Mouse (Mus musculus) ES-Bruce4 (cell line): ENCODE measurements around the gene Myo18a. TPM values are rescaled to one million over a fixed set of nuclear protein-coding genes. Genes with fewer than 3 reads are reported as not detected.

Experiments
- H3K27ac ChIP-seq: 2 replicates; pipeline ENCODE4 v1.5.1; 2012; ENCODE audit warnings: low read length, inconsistent platforms; ENCODE audit not compliant: insufficient read depth
- H3K27me3 ChIP-seq: 2 replicates; pipeline ENCODE4 v1.6.1; 2012; ENCODE audit warnings: mild to moderate bottlenecking, low read length, inconsistent platforms; ENCODE audit not compliant: control insufficient read depth, poor library complexity, insufficient read depth, severe bottlenecking
- H3K36me3 ChIP-seq: 2 replicates; pipeline ENCODE4 v1.6.1; 2012; ENCODE audit warnings: inconsistent platforms, mild to moderate bottlenecking, low read length, moderate library complexity; ENCODE audit not compliant: control insufficient read depth, poor library complexity, insufficient read depth, severe bottlenecking
- H3K4me1 ChIP-seq: one replicate; pipeline ENCODE4 v1.8.1; 2011; ENCODE audit warnings: low read length; ENCODE audit not compliant: control insufficient read depth, insufficient read depth
- H3K4me3 ChIP-seq: 2 replicates; pipeline ENCODE4 v1.5.1; 2011; ENCODE audit warnings: low read depth, mild to moderate bottlenecking, low read length
- H3K9ac ChIP-seq: 2 replicates; pipeline ENCODE4 v1.6.1; 2012; ENCODE audit warnings: low read depth, mild to moderate bottlenecking, inconsistent platforms; ENCODE audit not compliant: poor library complexity, severe bottlenecking
- H3K9me3 ChIP-seq: replicated peaks from 2 replicates; pipeline ENCODE4 v1.6.1; 2012; ENCODE audit warnings: mild to moderate bottlenecking, low read length, inconsistent platforms; ENCODE audit not compliant: control insufficient read depth, poor library complexity, insufficient read depth, severe bottlenecking
- CTCF ChIP-seq: IDR thresholded peaks from one replicate; pipeline ENCODE4 v1.8.1; 2011; ENCODE audit warnings: low read depth, low read length
- EP300 ChIP-seq: IDR thresholded peaks from 2 replicates; pipeline ENCODE4 v1.6.1; 2011; ENCODE audit warnings: low read depth, low read length; ENCODE audit not compliant: insufficient read depth
- POLR2A ChIP-seq: IDR thresholded peaks from one replicate; pipeline ENCODE4 v1.8.1; 2011; ENCODE audit warnings: low read length; ENCODE audit not compliant: insufficient read depth
- polyA plus RNA-seq: library from polyadenylated mRNA; stranded (reverse); fragments of >200 nt; gene quantifications from 2 replicates; pipeline ENCODE4 v1.2.4, GENCODE M21; 2011; ENCODE audit warnings: low read depth; ENCODE audit not compliant: missing spikeins, insufficient read depth, insufficient read length

Myo18a gene
- polyA plus RNA-seq, 1 experiment = 59.6 TPM

DNA sequence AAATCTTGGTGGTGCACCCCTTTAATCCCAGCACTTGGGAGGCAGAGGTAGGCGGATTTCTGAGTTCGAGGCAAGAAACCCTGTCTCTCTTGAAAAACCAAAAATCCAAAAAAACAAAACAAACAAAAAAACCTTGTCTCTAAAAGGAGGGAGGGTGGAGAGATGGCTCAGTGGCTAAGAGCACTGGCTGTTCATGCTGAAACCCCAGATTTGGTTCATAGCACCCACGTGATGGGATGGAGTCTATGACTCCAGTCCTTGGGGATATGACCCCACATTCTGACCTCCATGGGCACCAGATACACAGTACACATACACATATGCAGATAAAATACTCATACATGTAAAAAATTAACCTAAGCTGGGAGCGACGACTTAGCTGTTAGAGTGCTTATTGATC lies 125.8 kb downstream of the Myo18a start:
- Histone ChIP-seq H3K9me3 (no peaks in the 10 kb centered on the region), H3K27ac (no peak overlapping the region), H3K27me3 (no peaks in the 10 kb centered on the region), H3K36me3 (peaks cover 2% of the 10 kb centered on the region; the same call in 1 of the 2 replicates), H3K4me1 (peaks cover 18% of the 10 kb centered on the region), H3K9ac (no peak overlapping the region), H3K4me3 (no peak overlapping the region)
- TF ChIP-seq EP300 (no peak), POLR2A (no peak), CTCF (no peak)

DNA sequence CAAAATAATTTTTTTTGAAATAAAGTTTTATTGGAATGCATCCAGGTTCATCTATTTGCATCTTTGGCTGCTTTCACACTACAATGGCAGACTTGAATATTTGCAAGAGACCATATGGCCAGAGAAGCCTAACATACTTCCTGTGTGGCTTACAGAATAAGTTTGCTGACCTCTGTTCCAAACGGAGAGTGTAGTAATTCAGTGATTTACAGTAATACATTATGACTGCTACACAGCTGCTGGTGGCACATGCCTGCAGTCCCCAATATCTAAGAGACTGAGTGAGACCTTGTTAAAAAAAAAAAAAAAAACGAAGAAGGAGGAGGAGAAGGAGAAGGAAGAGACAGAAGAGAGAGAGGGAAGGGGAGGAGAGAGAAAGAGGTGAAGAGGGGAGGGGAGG lies 126.4 kb downstream of the Myo18a start:
- Histone ChIP-seq H3K9me3 (no peaks in the 10 kb centered on the region), H3K4me1 (peaks cover 19% of the 10 kb centered on the region), H3K4me3 (no peak overlapping the region), H3K27ac (no peak overlapping the region), H3K36me3 (peaks cover 2% of the 10 kb centered on the region; the same call in 1 of the 2 replicates), H3K9ac (no peak overlapping the region), H3K27me3 (no peaks in the 10 kb centered on the region)
- TF ChIP-seq EP300 = no peak
- no peak for TF ChIP-seq CTCF
- no peak for TF ChIP-seq POLR2A

DNA sequence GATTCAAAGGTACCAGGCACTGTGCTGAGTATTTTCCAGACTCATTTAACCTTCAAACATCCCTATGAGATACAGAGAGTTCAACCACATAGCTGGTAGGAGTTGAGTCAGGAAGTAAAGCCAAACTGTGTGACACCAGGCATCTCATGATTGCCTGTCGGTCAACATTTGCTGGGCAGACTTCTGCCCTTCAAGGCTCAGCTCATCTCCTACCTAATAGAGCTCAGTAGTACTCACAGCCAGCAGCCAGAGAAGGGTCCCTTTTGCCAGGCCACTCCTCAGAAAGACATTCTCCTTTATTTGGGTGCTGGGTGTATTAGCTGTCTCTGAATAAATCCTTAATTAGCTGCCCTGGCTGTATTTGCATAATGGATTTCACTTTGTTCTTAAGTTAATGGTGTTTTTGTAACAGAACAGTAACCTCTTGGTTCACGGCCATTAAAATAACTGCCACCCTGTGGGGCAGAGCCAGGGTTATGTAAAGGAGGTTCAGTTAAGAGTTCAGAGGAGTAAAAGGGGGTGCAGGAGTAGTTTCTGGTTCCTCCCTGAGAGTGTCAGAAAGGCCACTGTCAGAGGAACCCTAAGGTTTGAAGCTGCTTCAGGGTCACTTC lies 127.7 kb downstream of the Myo18a start:
- Histone ChIP-seq H3K4me3 (no peak overlapping the region), H3K27me3 (no peaks in the 10 kb centered on the region), H3K9ac (peak overlapping the region; percentile 33), H3K36me3 (peaks cover 2% of the 10 kb centered on the region; the same call in 1 of the 2 replicates), H3K27ac (peak overlapping the region; percentile 86), H3K9me3 (no peaks in the 10 kb centered on the region), H3K4me1 (peaks cover 21% of the 10 kb centered on the region)
- no peak for TF ChIP-seq CTCF
- no peak for TF ChIP-seq POLR2A
- no peak for TF ChIP-seq EP300

DNA sequence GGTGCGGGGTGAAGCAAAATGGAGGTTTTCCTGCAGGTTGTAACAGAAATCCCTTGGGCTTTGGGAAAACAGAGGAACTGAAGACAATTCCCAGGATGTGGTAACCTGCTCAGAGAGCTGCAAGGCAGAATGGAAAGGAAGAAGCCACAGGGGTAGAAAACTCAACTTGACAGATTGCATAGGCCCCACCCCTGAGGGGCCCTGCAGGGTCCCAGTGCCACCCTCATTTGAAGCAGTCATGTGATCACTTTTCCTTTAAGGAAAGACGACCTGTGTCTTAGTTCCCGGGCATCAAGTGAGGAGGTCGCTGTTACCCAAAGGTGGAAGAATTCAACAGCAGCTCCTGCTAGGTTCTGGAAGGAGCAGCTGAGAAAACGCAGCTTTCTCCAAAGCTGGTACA lies 129.8 kb downstream of the Myo18a start:
- peak overlapping the region; percentile 60 for H3K4me3 ChIP-seq

DNA sequence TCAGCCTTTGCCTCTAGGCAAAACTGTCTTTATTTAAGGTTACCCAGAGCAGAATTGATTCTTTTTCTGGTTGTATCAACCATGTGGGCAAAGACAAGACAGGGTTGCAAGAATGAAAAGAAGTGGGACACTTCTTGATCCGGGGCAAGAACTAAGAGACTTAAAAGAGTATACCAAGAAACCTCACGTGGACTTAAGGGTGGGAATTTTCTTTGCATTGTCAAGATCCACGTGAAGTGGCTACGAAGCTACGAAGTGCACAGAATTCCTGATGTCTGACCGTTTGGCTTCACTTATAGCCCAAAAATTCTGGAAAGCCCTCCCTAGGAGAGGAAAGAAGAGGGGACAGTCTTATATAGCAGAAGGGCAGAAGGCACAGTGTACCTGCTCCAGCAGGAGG lies 130.2 kb downstream of the Myo18a start:
- peak overlapping the region; percentile 88 for H3K27ac ChIP-seq

More for the DNA sequence above, 129.8 kb downstream of the Myo18a start:
- Histone ChIP-seq H3K4me1 (peaks cover 18% of the 10 kb centered on the region), H3K9me3 (no peaks in the 10 kb centered on the region), H3K27ac (peak overlapping the region; percentile 88), H3K27me3 (no peaks in the 10 kb centered on the region), H3K36me3 (peaks cover 2% of the 10 kb centered on the region; the same call in 1 of the 2 replicates), H3K9ac (peak overlapping the region; percentile 51)
- TF ChIP-seq EP300 (0 out of 2 replicates have a peak, but pooled peaks have one; percentile 22), POLR2A (no peak), CTCF (no peak)

More for the DNA sequence above, 130.2 kb downstream of the Myo18a start:
- Histone ChIP-seq H3K9ac (peak overlapping the region; percentile 51), H3K27me3 (no peaks in the 10 kb centered on the region), H3K36me3 (peaks cover 2% of the 10 kb centered on the region; the same call in 1 of the 2 replicates), H3K4me3 (peak overlapping the region; percentile 60), H3K4me1 (peaks cover 16% of the 10 kb centered on the region), H3K9me3 (no peaks in the 10 kb centered on the region)
- no peak for TF ChIP-seq POLR2A
- TF ChIP-seq CTCF = no peak
- TF ChIP-seq EP300 = no peak
